Mouse (Mus musculus) heart, embryonic 10.5 days (tissue): Measurements from ENCODE around the gene Gm4756. TPM values are rescaled to one million over a fixed set of nuclear protein-coding genes. Genes with fewer than 3 reads are reported as not detected.

Experiments
- DNase-seq: peaks from one replicate; pipeline ENCODE4 v3.0.0-alpha.2; 2017; ENCODE audit warnings: low spot score
- H3K27ac ChIP-seq: fragments of 300-500 bp; sonication (generic); 2 replicates; pipeline ENCODE4 v1.5.1; 2016; ENCODE audit warnings: mild to moderate bottlenecking
- H3K27me3 ChIP-seq: fragments of 300-500 bp; sonication (generic); 2 replicates; pipeline ENCODE4 v1.6.1; 2016; ENCODE audit warnings: mild to moderate bottlenecking; ENCODE audit not compliant: poor library complexity, insufficient read depth, severe bottlenecking
- H3K36me3 ChIP-seq: fragments of 300-500 bp; sonication (generic); 2 replicates; pipeline ENCODE4 v1.6.1; 2016; ENCODE audit warnings: mild to moderate bottlenecking, moderate library complexity
- H3K4me1 ChIP-seq: fragments of 300-500 bp; sonication (generic); 2 replicates; pipeline ENCODE4 v1.6.1; 2016; ENCODE audit warnings: mild to moderate bottlenecking
- H3K4me3 ChIP-seq: fragments of 300-500 bp; sonication (generic); 2 replicates; pipeline ENCODE4 v1.5.1; 2016; ENCODE audit warnings: mild to moderate bottlenecking, moderate library complexity
- H3K9me3 ChIP-seq: fragments of 300-500 bp; sonication (generic); 2 replicates; pipeline ENCODE4 v1.6.1; 2016; ENCODE audit warnings: mild to moderate bottlenecking, moderate library complexity
- WGBS: fragments of 180-500 bp; shearing (Covaris S2); methylation state at CpG from one replicate; pipeline ENCODE4 v1.1.7; 2016; 5-methylcytosine and 5-hydroxymethylcytosine counted together
- polyA plus RNA-seq: library from polyadenylated mRNA; unstranded; fragments of >200 nt; fragmentation: Nextera tagmentation; extraction: Ambion mirVana; gene quantifications from 2 replicates; pipeline ENCODE4 v1.2.1, GENCODE M21; 2016

Gene Gm4756
- polyA plus RNA-seq, 1 experiment from 2014 or later = not detected

DNA sequence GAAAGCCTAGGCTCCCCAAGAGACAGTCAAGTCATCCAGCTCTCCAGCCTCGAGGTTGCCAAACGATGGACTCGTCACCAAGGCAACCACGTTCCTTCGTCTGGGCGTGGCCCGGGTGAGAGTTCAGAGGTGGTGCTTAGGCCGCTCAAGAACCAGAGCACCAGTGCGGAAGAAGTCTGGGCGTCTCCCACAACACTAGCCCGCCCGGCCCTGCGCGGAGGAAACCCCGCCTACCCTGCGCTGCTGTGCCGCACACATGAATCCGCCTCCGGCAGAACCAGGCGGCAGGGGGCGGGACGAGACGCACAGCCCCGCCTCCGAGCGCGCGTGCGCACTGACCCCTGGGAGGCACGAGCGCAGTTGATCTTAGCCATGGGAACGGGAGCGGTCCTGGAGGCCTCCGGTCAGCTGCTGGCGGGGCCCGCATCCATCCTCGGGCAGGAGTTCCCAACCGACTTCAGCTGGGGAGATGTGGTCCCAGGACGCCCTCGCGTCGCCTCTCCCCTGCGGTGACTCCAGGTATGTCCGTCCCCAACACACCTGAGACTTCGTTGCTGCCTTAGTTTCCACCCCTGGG is 113.4 kb downstream of the Gm4756 start, which contains the start of gene Pcnx4:
TSS of gene Pcnx4 (plus strand) at position 363 of the 577 bp plus-strand sequence.
- Histone ChIP-seq H3K9me3 (no peaks in the 10 kb centered on the region), H3K4me3 (peak within 1 kb of the TSS; percentile 79), H3K36me3 (peaks cover 8% of the 10 kb centered on the region), H3K4me1 (peaks cover 13% of the 10 kb centered on the region), H3K27me3 (no peaks in the 10 kb centered on the region), H3K27ac (peak within 1 kb of the TSS; percentile 90)
- under 1% methylated on average over 45 of the region's 45 CpGs for whole genome bisulfite sequencing
- peak; percentile 99 for DNase-seq

DNA sequence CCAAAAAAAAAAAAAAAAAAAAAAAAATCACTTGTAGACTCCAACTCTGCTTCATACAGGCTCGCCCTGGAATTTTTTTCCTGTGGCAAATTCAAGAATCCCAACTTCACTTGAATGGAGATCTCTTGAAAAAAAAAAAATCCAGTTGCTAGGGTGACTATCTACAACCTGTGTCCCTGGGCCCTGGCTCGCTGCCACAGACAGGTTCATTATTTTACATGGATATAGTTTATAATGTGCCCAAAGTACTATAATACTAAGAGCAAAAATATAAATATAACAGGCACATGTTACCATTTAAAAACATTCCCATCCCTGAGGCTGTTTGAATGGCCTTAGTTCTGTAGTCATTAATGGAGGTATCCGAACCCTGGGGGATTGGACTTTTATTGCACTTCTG is 113.9 kb downstream of the Gm4756 start:
- Histone ChIP-seq H3K27ac (peak overlapping the region; percentile 90), H3K4me1 (peaks cover 13% of the 10 kb centered on the region), H3K9me3 (no peaks in the 10 kb centered on the region), H3K4me3 (peak overlapping the region; percentile 79), H3K36me3 (peaks cover 8% of the 10 kb centered on the region), H3K27me3 (no peaks in the 10 kb centered on the region)
- WGBS = 46% methylated on average over 3 of the region's 3 CpGs
- no peak for DNase-seq

DNA sequence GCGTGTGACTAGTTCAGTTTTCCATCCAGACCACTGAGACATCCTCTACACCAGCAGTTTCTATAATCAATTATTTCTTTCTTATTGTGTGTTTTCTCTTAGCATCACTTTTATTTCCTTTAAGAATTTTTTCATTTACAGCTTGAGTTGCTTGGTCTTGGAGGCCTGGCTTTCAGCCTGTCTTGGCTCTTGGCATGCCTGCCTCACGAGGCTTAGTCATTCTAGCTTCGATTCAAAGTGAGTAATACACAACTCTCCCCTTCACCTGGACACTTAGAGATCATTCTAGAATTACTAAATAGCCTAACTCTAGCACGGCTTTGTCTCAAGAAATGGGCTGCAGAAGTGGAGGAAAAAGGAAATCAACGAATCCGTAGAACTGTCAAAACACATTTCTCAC is 115.5 kb downstream of the Gm4756 start:
- 0 out of 2 replicates have a peak, but pooled peaks cover 3% of the 10 kb centered on the region for H3K36me3 ChIP-seq
- no peaks in the 10 kb centered on the region for H3K9me3 ChIP-seq
- 83% methylated on average over 6 of the region's 6 CpGs for WGBS
- no peaks in the 10 kb centered on the region for H3K27me3 ChIP-seq
- H3K4me3 ChIP-seq = no peak overlapping the region
- DNase-seq = no peak
- H3K4me1 ChIP-seq = peaks cover 13% of the 10 kb centered on the region
- no peak overlapping the region for H3K27ac ChIP-seq

DNA sequence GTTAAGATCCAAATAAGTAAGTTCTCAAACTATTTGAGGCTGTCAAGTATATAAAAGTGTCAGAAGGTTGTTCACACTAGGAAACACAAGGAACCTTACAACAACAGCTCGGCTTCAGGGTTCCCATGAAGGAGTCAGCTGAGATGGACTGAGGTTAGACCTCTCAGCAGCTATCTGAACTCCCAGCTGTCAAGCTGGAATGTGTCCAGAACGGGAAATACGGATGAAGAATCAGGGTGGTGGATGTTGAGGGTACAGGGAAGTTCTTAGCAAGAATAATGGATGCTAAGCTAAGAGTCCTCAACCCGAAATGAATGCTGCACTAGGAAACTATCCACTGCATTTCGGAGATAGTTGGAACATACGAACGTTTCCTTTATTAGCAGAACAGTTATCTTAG is 117.2 kb downstream of the Gm4756 start:
- DNase-seq = no peak
- H3K27me3 ChIP-seq = no peaks in the 10 kb centered on the region
- no peak overlapping the region for H3K27ac ChIP-seq
- 78% methylated on average over 7 of the region's 7 CpGs for WGBS
- H3K36me3 ChIP-seq = no peaks in the 10 kb centered on the region
- H3K4me1 ChIP-seq = peaks cover 15% of the 10 kb centered on the region
- H3K4me3 ChIP-seq = no peak overlapping the region
- H3K9me3 ChIP-seq = no peaks in the 10 kb centered on the region

Other genes with a start within 250 kb of the Gm4756 start
- 13.8 and 15.2 TPM in 2 replicates for gene Rtn1, start 240.6 kb downstream of the Gm4756 start, polyA plus RNA-seq
- gene Lrrc9, start 207.8 kb downstream of the Gm4756 start, polyA plus RNA-seq = 1.2 and 1.4 TPM in 2 replicates
- 9.3 and 11.6 TPM in 2 replicates for gene Pcnx4, start 113.3 kb downstream of the Gm4756 start, polyA plus RNA-seq
- 22.1 and 28.1 TPM in 2 replicates for gene Dhrs7, start 15.2 kb upstream of the Gm4756 start, polyA plus RNA-seq
- gene Ppm1a, start 107.8 kb upstream of the Gm4756 start, polyA plus RNA-seq = 36.0 and 49.3 TPM in 2 replicates